Mouse (Mus musculus) MEL (cell line): ENCODE results near the gene Scrt2.

Experiments used
- CTCF ChIP-seq, 3 experiments: IDR thresholded peaks in 2 of 3; conservative IDR thresholded peaks in 1 of 3; 2 replicates each; pipeline ENCODE4 v1.5.1; 2011 to 2012; ENCODE audit warnings: low read length in 3 of 3, low read depth in 2 of 3, mild to moderate bottlenecking in 2 of 3, improper control_type of control experiment in 1 of 3, inconsistent platforms in 1 of 3, mixed read lengths in 1 of 3, moderate library complexity in 1 of 3; ENCODE audit not compliant: control insufficient read depth in 1 of 3, insufficient read depth in 1 of 3, poor library complexity in 1 of 3, severe bottlenecking in 1 of 3
- ELF1 ChIP-seq: IDR thresholded peaks from 2 replicates; pipeline ENCODE4 v1.6.1; 2014; ENCODE audit warnings: low read depth, mild to moderate bottlenecking, inconsistent platforms, low read length, improper control_type of control experiment, moderate library complexity
- EP300 ChIP-seq, 2 experiments: IDR thresholded peaks; 2 replicates each; pipeline ENCODE4 v1.6.1; 2011; ENCODE audit warnings: improper control_type of control experiment in 2 of 2, low read length in 2 of 2, low read depth in 1 of 2, mild to moderate bottlenecking in 1 of 2
- ETS1 ChIP-seq: IDR thresholded peaks from 2 replicates; pipeline ENCODE4 v1.6.1; 2012; ENCODE audit warnings: low read depth, mild to moderate bottlenecking, inconsistent platforms, low read length, improper control_type of control experiment, moderate library complexity
- GATA1 ChIP-seq: IDR thresholded peaks from 2 replicates; pipeline ENCODE4 v1.6.1; 2011; ENCODE audit warnings: low read depth, low read length, improper control_type of control experiment
- KAT2A ChIP-seq: conservative IDR thresholded peaks from 2 replicates; pipeline ENCODE4 v1.6.1; 2012; ENCODE audit warnings: low read depth, low read length, improper control_type of control experiment, inconsistent platforms
- POLR2A ChIP-seq, 2 experiments: IDR thresholded peaks; 2 replicates each; pipeline ENCODE4 v1.6.1; 2011 to 2012; ENCODE audit warnings: low read length in 2 of 2, mild to moderate bottlenecking in 2 of 2, control low read depth in 1 of 2, improper control_type of control experiment in 1 of 2, low read depth in 1 of 2, moderate library complexity in 1 of 2; ENCODE audit not compliant: control insufficient read depth in 1 of 2, insufficient read depth in 1 of 2, poor library complexity in 1 of 2
- POLR2AphosphoS5 ChIP-seq: IDR thresholded peaks from 2 replicates; pipeline ENCODE4 v1.6.1; 2012; ENCODE audit warnings: low read depth, borderline replicate concordance, mild to moderate bottlenecking, inconsistent platforms, low read length, moderate library complexity, mixed read lengths
- SMC3 ChIP-seq: IDR thresholded peaks from 2 replicates; pipeline ENCODE4 v1.6.1; 2011; ENCODE audit warnings: low read depth, low read length, improper control_type of control experiment
- UBTF ChIP-seq: IDR thresholded peaks from 2 replicates; pipeline ENCODE4 v1.6.1; 2012; ENCODE audit warnings: low read depth, mild to moderate bottlenecking, inconsistent platforms, low read length, improper control_type of control experiment, moderate library complexity, borderline replicate concordance; ENCODE audit not compliant: insufficient read depth
- USF1 ChIP-seq: IDR thresholded peaks from 2 replicates; pipeline ENCODE4 v1.6.1; 2014; ENCODE audit warnings: low read depth, mild to moderate bottlenecking, inconsistent platforms, low read length, improper control_type of control experiment, moderate library complexity

- TF ChIP-seq EP300 (IDR thresholded peaks at IDR 0.05; ENCODE audit: low read depth in 1 of 2, low read length in 2 of 2) (no peak), CTCF (IDR thresholded peaks at IDR 0.05 in 2 of 3, conservative IDR thresholded peaks at IDR 0.05 in 1 of 3; ENCODE audit: control insufficient read depth in 1 of 3, insufficient read depth in 1 of 3, low read depth in 2 of 3, low read length in 3 of 3, poor library complexity in 1 of 3, severe bottlenecking in 1 of 3) (no peak), POLR2AphosphoS5 (no peak), UBTF (no peak), POLR2A (IDR thresholded peaks at IDR 0.05; ENCODE audit: control insufficient read depth in 1 of 2, insufficient read depth in 1 of 2, low read depth in 1 of 2, low read length in 2 of 2, poor library complexity in 1 of 2) (no peak), SMC3 (no peak), ELF1 (no peak), USF1 (no peak), ETS1 (no peak), KAT2A (no peak), GATA1 (no peak)
Measured at GRCm38 (mm10) chr2:152142571-152142970, 61.2 kb downstream of the Scrt2 start.
